Mouse (Mus musculus): ENCODE results near the gene Ing3. TPM values are rescaled to one million over a fixed set of nuclear protein-coding genes. Genes with fewer than 3 reads are reported as not detected.

Gene Ing3
- polyA plus RNA-seq, 1 experiment from 2014 or later = 52.5 TPM

GRCm38 (mm10) chr6:21991151-21991550, 41.8 kb downstream of the Ing3 start:
- TF ChIP-seq CTCF (IDR thresholded peaks at IDR 0.05; ENCODE audit: low read depth) = no peak
- 32% methylated on average over 4 of the region's 4 CpGs for WGBS
- ATAC-seq (ENCODE audit: insufficient read depth) (no peak), DNase-seq (no peak)
- Histone ChIP-seq H3K9me3 (ENCODE audit: low read depth, low read length) (no peaks in the 10 kb centered on the region), H3K27me3 (ENCODE audit: insufficient read depth, low read length) (no peaks in the 10 kb centered on the region), H3K4me3 (ENCODE audit: low read depth, low read length) (no peak overlapping the region; the same call in 1 of the 2 replicates), H3K4me2 (peak overlapping the region; percentile 85), H3K27ac (ENCODE audit: low read depth) (peak overlapping the region; percentile 87), H3K36me3 (ENCODE audit: insufficient read depth) (peaks cover 9% of the 10 kb centered on the region; the same call in 1 of the 2 replicates), H3K4me1 (ENCODE audit: insufficient read depth) (0 out of 2 replicates have a peak, but pooled peaks cover 6% of the 10 kb centered on the region), H3K9ac (no peak overlapping the region)

- H3K4me2 ChIP-seq = no peak overlapping the region
- H3K4me1 ChIP-seq (ENCODE audit: insufficient read depth) = peaks cover 9% of the 10 kb centered on the region; the same call in 1 of the 2 replicates
- H3K27me3 ChIP-seq (ENCODE audit: insufficient read depth, low read length) = no peaks in the 10 kb centered on the region
- no peak for ATAC-seq (ENCODE audit: insufficient read depth)
- no peak overlapping the region for H3K9ac ChIP-seq
- no peak for DNase-seq
- H3K9me3 ChIP-seq (ENCODE audit: low read depth, low read length) = no peaks in the 10 kb centered on the region
- no peak for TF ChIP-seq CTCF (IDR thresholded peaks at IDR 0.05; ENCODE audit: low read depth)
- H3K27ac ChIP-seq (ENCODE audit: low read depth) = no peak overlapping the region
- WGBS = 81% methylated on average over 2 of the region's 2 CpGs
- peaks cover 9% of the 10 kb centered on the region; the same call in 1 of the 2 replicates for H3K36me3 ChIP-seq (ENCODE audit: insufficient read depth)
- no peak overlapping the region for H3K4me3 ChIP-seq (ENCODE audit: low read depth, low read length)
These were observed 43.7 kb downstream of the Ing3 start for GRCm38 (mm10) chr6:21993070-21993469.

GRCm38 (mm10) chr6:21998131-21998530, 48.8 kb downstream of the Ing3 start:
- Histone ChIP-seq H3K4me3 (ENCODE audit: low read depth, low read length) (no peak overlapping the region), H3K36me3 (ENCODE audit: insufficient read depth) (no peaks in the 10 kb centered on the region), H3K9me3 (ENCODE audit: low read depth, low read length) (no peaks in the 10 kb centered on the region), H3K27me3 (ENCODE audit: insufficient read depth, low read length) (no peaks in the 10 kb centered on the region), H3K4me1 (ENCODE audit: insufficient read depth) (peaks cover 24% of the 10 kb centered on the region; the same call in 1 of the 2 replicates), H3K4me2 (no peak overlapping the region), H3K9ac (no peak overlapping the region), H3K27ac (ENCODE audit: low read depth) (no peak overlapping the region; the same call in 1 of the 2 replicates)
- ATAC-seq (ENCODE audit: insufficient read depth) (no peak), DNase-seq (no peak)
- TF ChIP-seq CTCF (IDR thresholded peaks at IDR 0.05; ENCODE audit: low read depth) = no peak
- 40% methylated on average over 4 of the region's 4 CpGs for WGBS

- 19% methylated on average over 11 of the region's 11 CpGs for WGBS
- Histone ChIP-seq H3K4me2 (peak overlapping the region; percentile 46), H3K4me1 (ENCODE audit: insufficient read depth) (peaks cover 24% of the 10 kb centered on the region; the same call in 1 of the 2 replicates), H3K27me3 (ENCODE audit: insufficient read depth, low read length) (no peaks in the 10 kb centered on the region), H3K36me3 (ENCODE audit: insufficient read depth) (no peaks in the 10 kb centered on the region), H3K27ac (ENCODE audit: low read depth) (peak overlapping the region; percentile 75; the same call in 1 of the 2 replicates), H3K9ac (no peak overlapping the region), H3K9me3 (ENCODE audit: low read depth, low read length) (no peaks in the 10 kb centered on the region), H3K4me3 (ENCODE audit: low read depth, low read length) (no peak overlapping the region)
- no peak for ATAC-seq (ENCODE audit: insufficient read depth)
- TF ChIP-seq CTCF (IDR thresholded peaks at IDR 0.05; ENCODE audit: low read depth) = no peak
- DNase-seq = peak; percentile 59
These were observed 49.7 kb downstream of the Ing3 start for GRCm38 (mm10) chr6:21999025-21999424.

- WGBS = 15% methylated on average over 6 of the region's 6 CpGs
- no peaks in the 10 kb centered on the region for H3K36me3 ChIP-seq (ENCODE audit: insufficient read depth)
- no peak for TF ChIP-seq CTCF (IDR thresholded peaks at IDR 0.05; ENCODE audit: low read depth)
- ATAC-seq (ENCODE audit: insufficient read depth) = no peak
- no peak overlapping the region for H3K4me3 ChIP-seq (ENCODE audit: low read depth, low read length)
- no peak overlapping the region for H3K9ac ChIP-seq
- no peak overlapping the region for H3K27ac ChIP-seq (ENCODE audit: low read depth)
- no peak for DNase-seq
- H3K9me3 ChIP-seq (ENCODE audit: low read depth, low read length) = no peaks in the 10 kb centered on the region
- H3K4me2 ChIP-seq = no peak overlapping the region
- no peaks in the 10 kb centered on the region for H3K27me3 ChIP-seq (ENCODE audit: insufficient read depth, low read length)
- H3K4me1 ChIP-seq (ENCODE audit: insufficient read depth) = peaks cover 27% of the 10 kb centered on the region; the same call in 1 of the 2 replicates
These were observed 50.7 kb downstream of the Ing3 start for GRCm38 (mm10) chr6:22000086-22000485.

- H3K4me1 ChIP-seq (ENCODE audit: insufficient read depth) = peaks cover 27% of the 10 kb centered on the region; the same call in 1 of the 2 replicates
- no peak overlapping the region for H3K4me3 ChIP-seq (ENCODE audit: low read depth, low read length)
- no peaks in the 10 kb centered on the region for H3K36me3 ChIP-seq (ENCODE audit: insufficient read depth)
- no peak overlapping the region for H3K27ac ChIP-seq (ENCODE audit: low read depth)
- no peak overlapping the region for H3K9ac ChIP-seq
- no peak overlapping the region for H3K4me2 ChIP-seq
- ATAC-seq (ENCODE audit: insufficient read depth) (no peak), DNase-seq (no peak)
- H3K27me3 ChIP-seq (ENCODE audit: insufficient read depth, low read length) = no peaks in the 10 kb centered on the region
- WGBS = 67% methylated on average over 3 of the region's 3 CpGs
- H3K9me3 ChIP-seq (ENCODE audit: low read depth, low read length) = no peaks in the 10 kb centered on the region
- TF ChIP-seq CTCF (IDR thresholded peaks at IDR 0.05; ENCODE audit: low read depth) = no peak
These were observed 51.5 kb downstream of the Ing3 start for GRCm38 (mm10) chr6:22000881-22001280.

GRCm38 (mm10) chr6:22001284-22001916, 52.0 kb downstream of the Ing3 start:
- Histone ChIP-seq H3K27ac (ENCODE audit: low read depth) (no peak overlapping the region; the same call in 1 of the 2 replicates), H3K36me3 (ENCODE audit: insufficient read depth) (no peaks in the 10 kb centered on the region), H3K4me3 (ENCODE audit: low read depth, low read length) (no peak overlapping the region), H3K4me1 (ENCODE audit: insufficient read depth) (peaks cover 27% of the 10 kb centered on the region; the same call in 1 of the 2 replicates), H3K9ac (no peak overlapping the region), H3K27me3 (ENCODE audit: insufficient read depth, low read length) (no peaks in the 10 kb centered on the region), H3K4me2 (no peak overlapping the region), H3K9me3 (ENCODE audit: low read depth, low read length) (no peaks in the 10 kb centered on the region)
- no peak for ATAC-seq (ENCODE audit: insufficient read depth)
- no peak for TF ChIP-seq CTCF (IDR thresholded peaks at IDR 0.05; ENCODE audit: low read depth)
- no peak for DNase-seq
- 79% methylated on average over 5 of the region's 5 CpGs for WGBS
